Mouse (Mus musculus) cortical plate, adult 2 months (tissue): ENCODE results near the gene Cyp1a1.

Experiments
- CTCF ChIP-seq: fragments of 200-500 bp; IDR thresholded peaks from 2 replicates; pipeline ENCODE4 v1.5.1; 2011; ENCODE audit warnings: mild to moderate bottlenecking, control low read depth, low read length; ENCODE audit not compliant: insufficient read depth; ENCODE audit errors: extremely low read depth
- POLR2A ChIP-seq: fragments of 200-500 bp; IDR thresholded peaks from 2 replicates; pipeline ENCODE4 v1.6.1; 2011; ENCODE audit warnings: mild to moderate bottlenecking, low read length, control low read depth; ENCODE audit not compliant: insufficient read depth; ENCODE audit errors: extremely low read depth

- TF ChIP-seq CTCF, result no peak
- no peak for TF ChIP-seq POLR2A
Measured at GRCm38 (mm10) chr9:57658970-57659369, 28.8 kb upstream of the Cyp1a1 start.
